Mouse (Mus musculus) bone marrow macrophage, adult 2 months (primary cell): ENCODE measurements around the gene Smarcb1.

Experiments used
- CTCF ChIP-seq: IDR thresholded peaks from 2 replicates; pipeline ENCODE4 v1.5.1; 2012; ENCODE audit warnings: low read depth, mild to moderate bottlenecking, low read length, moderate library complexity
- POLR2A ChIP-seq: IDR thresholded peaks from 2 replicates; pipeline ENCODE4 v1.6.1; 2012; ENCODE audit warnings: mild to moderate bottlenecking, low read depth, low read length, borderline replicate concordance

- no peak for TF ChIP-seq CTCF
- TF ChIP-seq POLR2A: no peak
Measured at GRCm38 (mm10) chr10:75893089-75893750, 28.2 kb downstream of the Smarcb1 start, which contains the start of gene Derl3.
